ENCODE assay signal across 9 mouse cellular contexts in the genomic region with DNA sequence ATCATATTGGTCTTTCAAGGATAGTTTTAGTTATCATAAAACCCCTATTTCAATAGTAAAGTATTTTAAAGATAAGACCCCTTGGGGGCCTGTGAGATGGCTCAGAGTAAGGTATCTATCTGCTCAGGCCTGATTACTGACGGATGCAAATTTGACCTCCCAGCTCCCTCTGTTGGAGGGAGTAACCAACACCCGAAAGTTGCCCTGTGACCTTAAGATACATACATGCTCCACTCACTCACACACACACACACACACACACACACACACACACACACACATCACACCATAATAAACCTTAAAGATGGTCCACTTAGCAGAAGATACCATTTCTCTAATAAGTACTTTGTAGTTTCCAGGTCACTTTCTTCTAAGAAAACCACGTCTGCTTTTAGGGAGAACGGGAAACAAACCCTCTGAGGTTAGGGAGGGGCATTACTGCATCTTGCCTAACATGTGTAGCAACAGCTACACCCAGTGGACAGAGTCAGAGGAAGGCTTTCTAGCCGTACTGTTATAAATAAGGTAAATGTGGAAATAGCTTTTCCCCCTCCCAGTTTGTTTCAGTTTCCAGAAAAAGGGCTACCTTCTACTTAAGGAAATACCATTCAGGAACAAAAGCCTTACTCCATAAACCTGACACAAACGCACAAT. TPM values are rescaled to one million over a fixed set of nuclear protein-coding genes. Genes with fewer than 3 reads are reported as not detected.
DNase-seq lines count a peak whose midpoint lies in the region; ATAC-seq and TF ChIP-seq lines count a peak whose summit lies in the region.
"Had no signal": no experiment of that assay in that cellular context is flagged by ENCODE, and none has a peak within 500 bp of the region (broad histone marks: within the 10 kb centered on the region; RNA-seq: fewer than 3 reads in every experiment).

No protein-coding gene starts in this region.

- H3K27ac ChIP-seq in hindbrain, embryonic 10.5 days = no peak overlapping the region
- no peak overlapping the region for H3K27ac ChIP-seq in hindbrain, embryonic 13.5 days
- H3K27ac ChIP-seq in MEL (ENCODE audit: control insufficient read depth, low read depth, low read length) = no peak overlapping the region
- H3K27ac ChIP-seq in intestine, embryonic 15.5 days = no peak overlapping the region
- H3K27ac ChIP-seq in stomach, embryonic 15.5 days = no peak overlapping the region
- H3K27ac ChIP-seq: embryonic facial prominence, embryonic 13.5 days had no signal

- H3K27me3 ChIP-seq in hindbrain, embryonic 10.5 days (ENCODE audit: insufficient read depth, poor library complexity, severe bottlenecking) = no peaks in the 10 kb centered on the region
- H3K27me3 ChIP-seq in hindbrain, embryonic 13.5 days = no peaks in the 10 kb centered on the region
- no peaks in the 10 kb centered on the region for H3K27me3 ChIP-seq in MEL (ENCODE audit: control insufficient read depth in 1 of 2, insufficient read depth in 2 of 2, low read length in 2 of 2)
- H3K27me3 ChIP-seq in intestine, embryonic 15.5 days (replicated peaks) = no peaks in the 10 kb centered on the region
- no peaks in the 10 kb centered on the region for H3K27me3 ChIP-seq in stomach, embryonic 15.5 days (replicated peaks)
- H3K27me3 ChIP-seq: embryonic facial prominence, embryonic 13.5 days had no signal

- ATAC-seq in hindbrain, embryonic 13.5 days (ENCODE audit: low FRiP score) = no peak
- ATAC-seq in intestine, embryonic 15.5 days = 0 out of 2 replicates have a peak, but pooled peaks have one; percentile 48
- ATAC-seq in stomach, embryonic 15.5 days (ENCODE audit: insufficient read depth, low FRiP score, low read depth) = 0 out of 2 replicates have a peak, but pooled peaks have one; percentile 25

- H3K4me2 ChIP-seq in hindbrain, embryonic 13.5 days = no peak overlapping the region
- H3K4me2 ChIP-seq in intestine, embryonic 15.5 days (replicated peaks) = no peak overlapping the region
- no peak overlapping the region for H3K4me2 ChIP-seq in stomach, embryonic 15.5 days
- H3K4me2 ChIP-seq: embryonic facial prominence, embryonic 13.5 days had no signal

- peak in 1 of 3 experiments; percentile 21; a peak in 2 of 6 replicates for TF ChIP-seq CTCF in MEL (IDR thresholded peaks at IDR 0.05 in 2 of 3, conservative IDR thresholded peaks at IDR 0.05 in 1 of 3; ENCODE audit: control insufficient read depth in 1 of 3, insufficient read depth in 1 of 3, low read depth in 2 of 3, low read length in 3 of 3, poor library complexity in 1 of 3, severe bottlenecking in 1 of 3)

- no peak overlapping the region for H3K9ac ChIP-seq in hindbrain, embryonic 13.5 days
- H3K9ac ChIP-seq in MEL (ENCODE audit: control insufficient read depth, low read depth, low read length, poor library complexity, severe bottlenecking) = no peak overlapping the region
- H3K9ac ChIP-seq in intestine, embryonic 15.5 days = no peak overlapping the region
- H3K9ac ChIP-seq in stomach, embryonic 15.5 days = no peak overlapping the region
- H3K9ac ChIP-seq: embryonic facial prominence, embryonic 13.5 days had no signal

- DNase-seq in hindbrain, embryonic 10.5 days (ENCODE audit: low spot score) = peak; percentile 6
- DNase-seq in MEL (ENCODE audit: low read depth, low spot score) = no peak
- peak; percentile 57 for DNase-seq in embryo, embryonic 11 days
- DNase-seq in lung, postnatal 14 days = peak; percentile 60
- DNase-seq in urinary bladder, postnatal 25 days (ENCODE audit: low spot score) = no peak

- H3K9me3 ChIP-seq in hindbrain, embryonic 10.5 days = no peaks in the 10 kb centered on the region
- H3K9me3 ChIP-seq in hindbrain, embryonic 13.5 days = no peaks in the 10 kb centered on the region
- H3K9me3 ChIP-seq in MEL (replicated peaks; ENCODE audit: insufficient read depth, low read length) = no peaks in the 10 kb centered on the region
- no peaks in the 10 kb centered on the region for H3K9me3 ChIP-seq in intestine, embryonic 15.5 days
- no peaks in the 10 kb centered on the region for H3K9me3 ChIP-seq in stomach, embryonic 15.5 days
- H3K9me3 ChIP-seq: embryonic facial prominence, embryonic 13.5 days had no signal

- TF ChIP-seq RAD21 in MEL (IDR thresholded peaks at IDR 0.05; ENCODE audit: low read depth, low read length) = peak; percentile 14

- peaks cover 5% of the 10 kb centered on the region; the same call in 1 of the 2 replicates for H3K4me1 ChIP-seq in hindbrain, embryonic 10.5 days (replicated peaks)
- peaks cover 5% of the 10 kb centered on the region; the same call in 1 of the 2 replicates for H3K4me1 ChIP-seq in hindbrain, embryonic 13.5 days (replicated peaks)
- H3K4me1 ChIP-seq in MEL (ENCODE audit: control insufficient read depth in 1 of 2, insufficient read depth in 2 of 2, low read length in 2 of 2) = no peaks in the 10 kb centered on the region
- H3K4me1 ChIP-seq in intestine, embryonic 15.5 days (replicated peaks) = no peaks in the 10 kb centered on the region
- H3K4me1 ChIP-seq in stomach, embryonic 15.5 days = no peaks in the 10 kb centered on the region

- no peak for TF ChIP-seq EP300 in MEL (IDR thresholded peaks at IDR 0.05; ENCODE audit: low read depth in 1 of 2, low read length in 2 of 2)

- no peak for TF ChIP-seq POLR2A in MEL (IDR thresholded peaks at IDR 0.05; ENCODE audit: control insufficient read depth in 1 of 2, insufficient read depth in 1 of 2, low read depth in 1 of 2, low read length in 2 of 2, poor library complexity in 1 of 2)

- no peaks in the 10 kb centered on the region for H3K79me2 ChIP-seq in MEL (ENCODE audit: control insufficient read depth, insufficient read depth, low read length, poor library complexity)

- WGBS in hindbrain, embryonic 10.5 days = 54% methylated on average over 6 of the region's 6 CpGs
- 41% methylated on average over 6 of the region's 6 CpGs for WGBS in hindbrain, embryonic 13.5 days
- 25% methylated on average over 6 of the region's 6 CpGs for WGBS in intestine, embryonic 15.5 days
- 18% methylated on average over 6 of the region's 6 CpGs for WGBS in stomach, embryonic 15.5 days

- H3K4me3 ChIP-seq in hindbrain, embryonic 10.5 days = no peak overlapping the region
- no peak overlapping the region for H3K4me3 ChIP-seq in hindbrain, embryonic 13.5 days
- no peak overlapping the region for H3K4me3 ChIP-seq in MEL (ENCODE audit: control insufficient read depth in 1 of 2, insufficient read depth in 1 of 2, low read depth in 2 of 2, low read length in 2 of 2)
- no peak overlapping the region for H3K4me3 ChIP-seq in intestine, embryonic 15.5 days (replicated peaks)
- no peak overlapping the region for H3K4me3 ChIP-seq in stomach, embryonic 15.5 days (replicated peaks)
- H3K4me3 ChIP-seq: embryonic facial prominence, embryonic 13.5 days had no signal

- H3K36me3 ChIP-seq in hindbrain, embryonic 10.5 days = peaks cover 41% of the 10 kb centered on the region
- peaks cover 22% of the 10 kb centered on the region for H3K36me3 ChIP-seq in hindbrain, embryonic 13.5 days
- peaks cover 2 to 11% of the 10 kb centered on the region in 2 experiments for H3K36me3 ChIP-seq in MEL (ENCODE audit: control insufficient read depth in 1 of 2, insufficient read depth in 2 of 2, low read length in 2 of 2)
- H3K36me3 ChIP-seq in intestine, embryonic 15.5 days = peaks cover 3% of the 10 kb centered on the region; the same call in 1 of the 2 replicates
- peaks cover 6% of the 10 kb centered on the region; the same call in 1 of the 2 replicates for H3K36me3 ChIP-seq in stomach, embryonic 15.5 days

TF ChIP-seq in MEL, 35 proteins besides CTCF, POLR2A, EP300 and RAD21:
- TF ChIP-seq GABPA (IDR thresholded peaks at IDR 0.05; ENCODE audit: low read depth, low read length) (no peak), GATA1 (IDR thresholded peaks at IDR 0.05; ENCODE audit: low read depth, low read length) (no peak), MAFK (IDR thresholded peaks at IDR 0.05; ENCODE audit: borderline replicate concordance, low read depth, low read length) (no peak), HCFC1 (IDR thresholded peaks at IDR 0.05; ENCODE audit: low read depth, low read length) (no peak), USF1 (IDR thresholded peaks at IDR 0.05; ENCODE audit: low read depth, low read length) (no peak), SMC3 (IDR thresholded peaks at IDR 0.05; ENCODE audit: low read depth, low read length) (no peak; the same call in 1 of the 2 replicates), RCOR1 (IDR thresholded peaks at IDR 0.05; ENCODE audit: low read depth, low read length) (no peak), MAZ (IDR thresholded peaks at IDR 0.05; ENCODE audit: low read depth, low read length) (no peak), CHD2 (IDR thresholded peaks at IDR 0.05; ENCODE audit: low read length) (no peak), TAL1 (IDR thresholded peaks at IDR 0.05; ENCODE audit: low read length) (no peak), ELF1 (IDR thresholded peaks at IDR 0.05; ENCODE audit: low read depth, low read length) (no peak), MAX (IDR thresholded peaks at IDR 0.05; ENCODE audit: low read length) (no peak), SIN3A (IDR thresholded peaks at IDR 0.05; ENCODE audit: low read length) (no peak)

RNA-seq across cellular contexts. Expression of a gene that starts 15.2 kb away (rescaled TPM):
- 19.3 and 24.9 TPM in 2 replicates for polyA plus RNA-seq in hindbrain, embryonic 10.5 days (2016; fragmentation: Nextera tagmentation; extraction: Ambion mirVana)
- 29.9 and 30.5 TPM in 2 replicates for polyA plus RNA-seq in hindbrain, embryonic 13.5 days (2015; fragmentation: Nextera tagmentation; extraction: Ambion mirVana)
- total RNA-seq in MEL (2012; rRNA removed) = 37.7 and 39.4 TPM in 2 replicates
- polyA plus RNA-seq in MEL (2012; ENCODE audit: insufficient read depth in 1 of 2, insufficient read length in 2 of 2, low read depth in 1 of 2, low replicate concordance in 2 of 2, missing spikeins in 1 of 2) = 10 to 100 TPM in 1 of 2 experiments, not detected in 1; 64.9 TPM
- 23.8 and 24.9 TPM in 2 replicates for polyA plus RNA-seq in intestine, embryonic 15.5 days (2015; fragmentation: Nextera tagmentation; extraction: Ambion mirVana)
- 26.6 and 28.7 TPM in 2 replicates for polyA plus RNA-seq in stomach, embryonic 15.5 days (2015; fragmentation: Nextera tagmentation; extraction: Ambion mirVana)

Comparison
In these comparisons a context has a peak if more than half of its experiments do, and no peak if none do; other contexts are left out.
1. DNase-seq: peak in hindbrain, embryonic 10.5 days (single experiment), embryo, embryonic 11 days (single experiment) and lung, postnatal 14 days (single experiment); none in MEL (single experiment) and urinary bladder, postnatal 25 days (single experiment).